Mouse (Mus musculus) liver, postnatal 0 days (tissue): ENCODE measurements around the gene Pdlim3.

ENCODE experiments used
- CTCF ChIP-seq: sonication (generic); IDR thresholded peaks from 2 replicates; pipeline ENCODE4 v1.5.1; 2016; ENCODE audit warnings: antibody characterized with exemption, low read depth
- EP300 ChIP-seq: IDR thresholded peaks from 2 replicates; pipeline ENCODE4 v1.6.1; 2016; ENCODE audit warnings: antibody characterized with exemption, low read depth, mild to moderate bottlenecking

GRCm38 (mm10) chr8:45950622-45951021 lies 65.4 kb downstream of the Pdlim3 start:
- no peak for TF ChIP-seq CTCF
- TF ChIP-seq EP300, result no peak
